Mouse (Mus musculus) C3H10T1/2 (cell line): ENCODE results near the gene Gdpgp1. TPM values are rescaled to one million over a fixed set of nuclear protein-coding genes. Genes with fewer than 3 reads are reported as not detected.

Experiments used
- polyA plus RNA-seq, 2 experiments: library from polyadenylated mRNA; unstranded; fragments of >200 nt; fragmentation: generic; extraction: Trizol; gene quantifications; one replicate each; pipeline ENCODE4 v1.2.1; 2012; ENCODE audit warnings: missing spikeins in 2 of 2

The Gdpgp1 gene
- polyA plus RNA-seq, result under 1 TPM; 0.25 to 0.87 TPM

DNA sequence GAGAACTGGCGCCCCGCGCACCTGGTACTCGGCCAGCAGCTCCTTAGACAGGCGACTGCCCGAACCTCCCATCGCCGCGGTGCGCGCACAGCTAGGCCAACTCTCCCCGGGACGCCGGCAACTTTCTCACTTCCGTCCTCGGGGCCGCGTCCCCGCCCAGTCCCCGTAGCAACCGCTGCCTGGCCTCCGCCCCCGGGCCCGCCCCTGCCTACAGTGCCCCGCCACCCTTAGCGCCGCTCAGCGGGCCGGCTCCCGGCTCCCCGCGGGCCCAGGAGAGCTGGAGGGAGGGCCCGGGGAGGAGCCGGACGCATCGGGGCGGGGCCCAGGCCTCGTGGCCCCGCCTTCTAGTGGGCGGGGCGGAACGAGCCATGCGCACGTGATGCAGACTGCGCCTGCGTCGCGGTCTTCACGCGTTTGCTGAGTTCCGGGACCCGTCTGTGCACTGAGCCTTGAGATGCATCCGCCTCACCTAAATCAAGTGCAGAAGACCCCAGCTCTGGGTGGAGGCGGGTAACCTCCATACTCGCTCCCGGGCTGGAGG, at the start of gene Gdpgp1, which contains the start of gene Cib1:
Gdpgp1 (plus strand) TSS at position 377 of the 541 bp plus-strand sequence.
Cib1 (minus strand) TSS at position 325 of the 541 bp plus-strand sequence.

DNA sequence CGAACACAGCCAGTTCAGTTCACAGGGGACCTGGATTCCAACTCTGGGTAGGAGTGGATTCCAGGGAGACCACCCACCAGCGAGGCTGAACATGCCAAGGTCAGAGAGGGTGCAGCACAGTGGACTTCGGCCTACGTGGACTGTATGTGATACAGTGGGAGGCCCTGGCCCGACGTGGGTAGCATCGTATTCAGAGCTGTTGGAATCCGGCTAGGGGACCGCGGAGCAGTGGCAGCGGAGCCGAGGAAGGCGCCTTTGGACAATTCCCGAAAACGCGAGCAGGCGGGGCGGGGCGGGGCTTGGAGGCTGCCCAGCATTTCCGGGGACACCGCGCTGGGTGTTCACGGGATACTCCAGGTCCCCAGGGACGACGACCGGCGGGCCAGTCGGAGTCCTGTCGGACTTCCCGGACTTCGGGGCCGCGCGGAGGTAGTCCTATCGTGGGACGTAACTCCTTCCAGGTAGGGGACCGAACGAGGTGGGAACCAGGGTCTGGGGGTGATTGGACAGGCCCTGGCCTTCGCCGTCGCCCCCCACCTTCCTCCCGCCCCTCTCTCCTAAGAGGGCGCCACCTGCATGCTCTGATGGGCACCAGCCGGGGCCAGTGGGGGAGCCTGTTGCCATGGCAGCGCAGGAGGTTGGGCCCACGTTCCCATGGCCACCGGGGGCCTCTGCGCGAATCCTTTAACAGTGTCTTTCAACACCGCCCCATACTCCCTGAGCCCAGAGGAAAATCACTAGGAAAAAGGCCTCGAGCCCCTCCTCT, 46.0 kb upstream of the Gdpgp1 start, which contains the start of gene Sema4b:
Sema4b (plus strand) TSS at position 311 of the 766 bp plus-strand sequence.

DNA sequence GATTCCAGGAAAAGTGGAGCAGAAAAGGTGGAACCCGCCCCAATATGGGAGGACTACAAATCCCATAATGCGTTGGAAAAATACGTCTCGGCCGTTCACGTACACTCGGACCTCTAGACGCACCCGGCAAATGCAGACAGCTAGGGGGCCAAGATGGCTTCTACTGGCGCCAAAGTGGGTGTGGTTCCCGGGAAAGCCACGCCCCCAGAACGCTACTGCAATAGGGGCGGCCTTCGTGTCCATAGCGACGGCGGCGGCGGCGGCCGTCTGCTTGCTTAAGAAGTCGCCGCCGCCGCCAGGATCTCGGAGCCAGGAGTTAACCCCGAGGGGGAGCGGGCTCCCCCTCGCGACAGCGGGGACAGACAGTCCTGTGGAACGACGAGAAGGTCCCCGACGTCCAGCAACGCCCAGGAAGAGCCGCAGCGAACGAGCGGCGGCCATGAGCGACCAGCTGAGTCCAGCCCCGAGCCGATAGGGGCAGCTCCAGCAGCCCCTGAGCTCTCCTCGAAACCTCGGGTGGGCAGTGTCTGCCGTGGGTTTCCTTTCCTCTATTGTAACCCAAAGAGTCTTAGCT, 13.6 kb downstream of the Gdpgp1 start, which contains the start of gene Ttll13:
Ttll13 (plus strand) TSS at position 229 of the 574 bp plus-strand sequence.

DNA sequence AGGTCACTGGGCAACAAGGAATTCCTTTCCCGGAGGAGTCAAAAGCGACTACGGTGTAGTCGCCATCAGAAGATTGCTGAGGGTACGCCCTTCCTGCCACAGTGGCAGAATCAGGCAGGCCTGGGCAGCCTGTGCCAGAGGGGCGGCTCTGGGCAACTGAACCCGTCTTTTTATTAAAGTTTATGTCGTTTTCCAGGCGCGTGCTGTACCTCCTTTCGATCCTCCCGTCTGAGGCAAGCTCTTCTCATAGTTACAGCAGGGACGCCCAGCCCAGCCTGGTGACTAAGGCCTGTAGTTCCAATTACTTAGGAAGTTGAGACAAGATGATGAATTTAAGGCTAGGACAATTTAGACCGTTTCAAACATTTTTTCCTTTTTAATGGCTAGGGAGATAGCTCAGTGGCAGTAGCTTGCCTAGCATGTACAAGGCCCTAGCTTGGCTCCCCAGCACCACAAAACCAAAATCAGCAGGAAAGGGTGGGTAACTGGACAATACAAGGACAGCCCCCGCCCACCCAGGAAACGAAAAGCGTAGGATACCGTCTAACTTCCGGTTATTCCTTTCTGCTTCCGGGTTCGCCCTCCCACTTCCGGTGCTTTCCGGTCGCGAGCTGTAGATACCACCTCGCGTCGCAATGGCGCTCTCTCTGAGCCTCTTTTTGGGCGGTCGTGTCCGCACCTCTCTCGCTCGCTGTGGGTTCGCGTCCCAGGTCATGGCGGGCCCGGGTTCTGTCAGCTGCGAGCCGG, 28.1 kb downstream of the Gdpgp1 start, which contains the start of gene Ngrn:
Ngrn (plus strand) TSS at position 591 of the 747 bp plus-strand sequence.

DNA sequence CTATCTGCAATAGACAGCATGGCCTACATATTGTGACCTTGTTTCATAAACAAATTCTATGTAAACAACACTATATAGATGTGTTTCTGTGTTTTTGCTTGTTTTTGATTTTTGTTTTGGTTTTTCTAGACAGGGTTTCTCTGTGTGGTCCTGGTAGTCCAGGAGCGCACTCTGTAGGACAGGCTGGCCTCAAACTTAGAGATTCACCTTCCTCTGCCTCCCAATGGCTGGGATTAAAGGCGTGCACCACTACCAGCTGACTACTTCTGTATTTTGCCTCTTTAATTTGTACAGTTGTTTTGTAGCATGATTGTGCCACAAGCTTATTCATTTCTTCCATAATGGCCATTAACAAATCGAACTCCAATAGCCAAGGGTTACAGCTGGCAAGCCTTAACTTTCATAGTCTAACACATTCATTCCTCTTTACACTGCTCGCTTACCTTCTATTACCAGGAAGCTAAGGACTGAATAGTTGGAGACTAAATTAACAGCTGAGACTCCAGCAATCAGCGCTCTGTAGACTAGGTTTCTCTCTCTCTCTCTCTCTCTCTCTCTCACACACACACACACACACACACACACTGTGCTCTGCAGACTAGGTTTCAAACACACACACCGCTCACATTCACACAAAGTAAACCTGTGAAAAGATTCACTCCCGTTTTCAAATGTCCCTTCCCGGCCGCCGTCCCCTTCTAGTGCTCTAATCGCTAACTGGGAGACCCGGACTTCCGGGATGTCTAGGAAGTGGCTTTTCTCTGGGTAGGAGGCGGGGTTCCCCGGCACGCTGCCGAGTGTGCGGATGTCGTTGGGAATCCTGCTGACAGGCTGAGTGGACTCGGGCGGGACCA, 36.5 kb downstream of the Gdpgp1 start, which contains the start of gene Vps33b:
Vps33b (plus strand) TSS at position 753 of the 854 bp plus-strand sequence.

Other genes with a start within 250 kb of the Gdpgp1 start
- 1 to 10 TPM; 2.2 to 8.9 TPM for gene Zfp710, start 208.1 kb upstream of the Gdpgp1 start, polyA plus RNA-seq
- gene Idh2, start 117.5 kb upstream of the Gdpgp1 start, polyA plus RNA-seq, result 100 to 1,000 TPM; 125 to 228 TPM
- 10 to 100 TPM in 1 of 2 experiments, 1 to 10 TPM in 1; 3.0 to 16.2 TPM for gene Sema4b, start 46.0 kb upstream of the Gdpgp1 start, polyA plus RNA-seq
- gene Cib1, start 52 bp upstream of the Gdpgp1 start, polyA plus RNA-seq, result 100 to 1,000 TPM in 1 of 2 experiments, 10 to 100 TPM in 1; 74.6 to 126 TPM
- under 1 TPM; 0.02 to 0.85 TPM for gene Ttll13, start 13.5 kb downstream of the Gdpgp1 start, polyA plus RNA-seq
- gene Ngrn, start 28.4 kb downstream of the Gdpgp1 start, polyA plus RNA-seq, result 10 to 100 TPM in 1 of 2 experiments, 1 to 10 TPM in 1; 8.6 to 32.7 TPM
- 1 to 10 TPM in 1 of 2 experiments, under 1 TPM in 1; 0.70 to 6.3 TPM for gene Vps33b, start 36.8 kb downstream of the Gdpgp1 start, polyA plus RNA-seq
- 10 to 100 TPM in 1 of 2 experiments, 1 to 10 TPM in 1; 4.9 to 55.9 TPM for gene Prc1, start 61.6 kb downstream of the Gdpgp1 start, polyA plus RNA-seq
- gene Rccd1, start 91.6 kb downstream of the Gdpgp1 start, polyA plus RNA-seq, result 1 to 10 TPM; 1.6 to 3.4 TPM
- 10 to 100 TPM; 17.4 to 26.2 TPM for gene Unc45a, start 108.1 kb downstream of the Gdpgp1 start, polyA plus RNA-seq
- 10 to 100 TPM; 14.2 to 69.1 TPM for gene Hddc3, start 110.2 kb downstream of the Gdpgp1 start, polyA plus RNA-seq
- 10 to 100 TPM in 1 of 2 experiments, 1 to 10 TPM in 1; 1.4 to 35.0 TPM for gene Man2a2, start 138.5 kb downstream of the Gdpgp1 start, polyA plus RNA-seq
- gene Fes, start 155.1 kb downstream of the Gdpgp1 start, polyA plus RNA-seq, result 1 to 10 TPM in 1 of 2 experiments, under 1 TPM in 1; 0.11 to 1.1 TPM
- gene Furin, start 172.6 kb downstream of the Gdpgp1 start, polyA plus RNA-seq, result 10 to 100 TPM; 12.8 to 50.9 TPM